In genomic region chr8:122497912-122498311, GRCm38 (mm10) we compare ENCODE assay signal across 10 mouse cellular contexts. TPM values are rescaled to one million over a fixed set of nuclear protein-coding genes. Genes with fewer than 3 reads are reported as not detected.
A peak's percentile ranks its signal among the peaks of the same experiment; 100 is the strongest.
DNase-seq lines count a peak whose midpoint lies in the region; ATAC-seq and TF ChIP-seq lines count a peak whose summit lies in the region.
"Had no signal": no experiment of that assay in that cellular context is flagged by ENCODE, and none has a peak within 500 bp of the region (broad histone marks: within the 10 kb centered on the region; RNA-seq: fewer than 3 reads in every experiment).

No protein-coding gene starts in this region.

- WGBS in lung, embryonic 14.5 days = 57% methylated on average over 17 of the region's 17 CpGs

- no peaks in the 10 kb centered on the region for H3K9me3 ChIP-seq in lung, embryonic 14.5 days (ENCODE audit: low read depth, low read length)
- H3K9me3 ChIP-seq: limb, embryonic 13.5 days had no signal

- no peak overlapping the region for H3K9ac ChIP-seq in lung, embryonic 14.5 days
- H3K9ac ChIP-seq: limb, embryonic 13.5 days had no signal

- TF ChIP-seq CTCF in gastrocnemius, adult 2 months (IDR thresholded peaks at IDR 0.05) = peak; percentile 45
- TF ChIP-seq CTCF in lung, embryonic 14.5 days (IDR thresholded peaks at IDR 0.05; ENCODE audit: low read depth) = peak; percentile 64

- H3K4me3 ChIP-seq in gastrocnemius, adult 2 months = no peak overlapping the region
- no peak overlapping the region for H3K4me3 ChIP-seq in lung, embryonic 14.5 days (ENCODE audit: low read depth, low read length)
- H3K4me3 ChIP-seq: limb, embryonic 13.5 days had no signal

- peak overlapping the region; percentile 46 for H3K27ac ChIP-seq in gastrocnemius, adult 2 months
- H3K27ac ChIP-seq in lung, embryonic 14.5 days (ENCODE audit: low read depth) = peak overlapping the region; percentile 33; the same call in 1 of the 2 replicates
- H3K27ac ChIP-seq: limb, embryonic 13.5 days had no signal

- H3K4me1 ChIP-seq in lung, embryonic 14.5 days (ENCODE audit: insufficient read depth) = no peaks in the 10 kb centered on the region

- no peaks in the 10 kb centered on the region for H3K27me3 ChIP-seq in lung, embryonic 14.5 days (ENCODE audit: insufficient read depth, low read length)
- H3K27me3 ChIP-seq: limb, embryonic 13.5 days had no signal

- intact Hi-C loops in gastrocnemius, adult 2 months (cut with DNase I) = no loop called here
- intact Hi-C loops in gastrocnemius, postnatal 14 days (cut with DNase I; ENCODE audit: low total_unique reads) = no loop called here

- peaks cover 87% of the 10 kb centered on the region for H3K36me3 ChIP-seq in lung, embryonic 14.5 days (ENCODE audit: insufficient read depth)

- no peak for DNase-seq in gastrocnemius, adult 2 months
- DNase-seq in gastrocnemius, postnatal 14 days = no peak
- no peak for DNase-seq in lung, embryonic 14.5 days
- DNase-seq in lung, postnatal 14 days = no peak
- peak; percentile 24 for DNase-seq in T-cell, adult 2 months (ENCODE audit: low spot score)
- DNase-seq in right cerebral cortex, adult 2 months (ENCODE audit: low spot score in 2 of 2) = no peak
- no peak for DNase-seq in frontal cortex, postnatal 36 days (ENCODE audit: low spot score in 2 of 2)
- DNase-seq: gastrocnemius, postnatal 25 days had no signal

- H3K4me2 ChIP-seq in lung, embryonic 14.5 days = no peak overlapping the region
- H3K4me2 ChIP-seq: limb, embryonic 13.5 days had no signal

- ATAC-seq in lung, embryonic 14.5 days (ENCODE audit: insufficient read depth) = no peak
- ATAC-seq in megakaryocyte-erythroid progenitor cell, adult 5-6 weeks (replicated peaks; ENCODE audit: low FRiP score, low TSS enrichment, poor library complexity, severe bottlenecking) = peak; percentile 51

RNA-seq across cellular contexts. Expression of gene Ctu2, which starts 22.0 kb away (rescaled TPM):
- 1 to 10 TPM; 6.9 to 7.4 TPM for total RNA-seq in gastrocnemius, adult 2 months (2021)
- total RNA-seq in gastrocnemius, postnatal 14 days (2021) = 1 to 10 TPM; 7.6 to 8.6 TPM
- polyA plus RNA-seq in lung, embryonic 14.5 days (2014; fragmentation: Nextera tagmentation; extraction: Ambion mirVana) = 45.4 and 56.2 TPM in 2 replicates
- total RNA-seq in megakaryocyte-erythroid progenitor cell, adult 5-6 weeks (2014; fragmentation: Nextera tagmentation) = 16.4 and 31.6 TPM in 2 replicates
- 14.8 and 15.7 TPM in 2 replicates for total RNA-seq in megakaryocyte-erythroid progenitor cell, adult 5-6 weeks (2017)

RNA-seq across cellular contexts. Expression of gene Rnf166, which starts 22.0 kb away (rescaled TPM):
- total RNA-seq in gastrocnemius, adult 2 months (2021) = 10 to 100 TPM; 30.4 to 32.6 TPM
- total RNA-seq in gastrocnemius, postnatal 14 days (2021) = 10 to 100 TPM; 23.9 to 28.7 TPM
- 34.7 and 37.2 TPM in 2 replicates for polyA plus RNA-seq in lung, embryonic 14.5 days (2014; fragmentation: Nextera tagmentation; extraction: Ambion mirVana)
- total RNA-seq in megakaryocyte-erythroid progenitor cell, adult 5-6 weeks (2014; fragmentation: Nextera tagmentation) = 33.2 and 37.2 TPM in 2 replicates
- total RNA-seq in megakaryocyte-erythroid progenitor cell, adult 5-6 weeks (2017) = 23.7 and 40.2 TPM in 2 replicates

RNA-seq across cellular contexts. Expression of gene Snai3, which starts 37.4 kb away (rescaled TPM):
- 10 to 100 TPM; 11.3 TPM for total RNA-seq in gastrocnemius, adult 2 months (2021)
- total RNA-seq in gastrocnemius, postnatal 14 days (2021) = 1 to 10 TPM; 3.1 to 4.1 TPM
- 0.87 and 1.3 TPM in 2 replicates for polyA plus RNA-seq in lung, embryonic 14.5 days (2014; fragmentation: Nextera tagmentation; extraction: Ambion mirVana)
- total RNA-seq in megakaryocyte-erythroid progenitor cell, adult 5-6 weeks (2014; fragmentation: Nextera tagmentation) = 2.2 TPM in 1 of 2 replicates, not detected in the other
- not detected in 2 replicates for total RNA-seq in megakaryocyte-erythroid progenitor cell, adult 5-6 weeks (2017)

RNA-seq across cellular contexts. Expression of gene Piezo1, which starts 53.2 kb away (rescaled TPM):
- total RNA-seq in gastrocnemius, adult 2 months (2021) = 10 to 100 TPM; 11.3 to 25.5 TPM
- total RNA-seq in gastrocnemius, postnatal 14 days (2021) = 10 to 100 TPM; 15.1 to 15.4 TPM
- 26.6 and 27.7 TPM in 2 replicates for polyA plus RNA-seq in lung, embryonic 14.5 days (2014; fragmentation: Nextera tagmentation; extraction: Ambion mirVana)
- total RNA-seq in megakaryocyte-erythroid progenitor cell, adult 5-6 weeks (2014; fragmentation: Nextera tagmentation) = 84.0 and 93.5 TPM in 2 replicates
- total RNA-seq in megakaryocyte-erythroid progenitor cell, adult 5-6 weeks (2017) = 31.1 and 31.5 TPM in 2 replicates

RNA-seq across cellular contexts. Expression of gene Mvd, which starts 54.7 kb away (rescaled TPM):
- 1 to 10 TPM; 5.1 to 6.4 TPM for total RNA-seq in gastrocnemius, adult 2 months (2021)
- total RNA-seq in gastrocnemius, postnatal 14 days (2021) = 1 to 10 TPM; 5.6 to 7.8 TPM
- 27.1 and 29.5 TPM in 2 replicates for polyA plus RNA-seq in lung, embryonic 14.5 days (2014; fragmentation: Nextera tagmentation; extraction: Ambion mirVana)
- 2.4 and 2.9 TPM in 2 replicates for total RNA-seq in megakaryocyte-erythroid progenitor cell, adult 5-6 weeks (2014; fragmentation: Nextera tagmentation)
- 0.14 and 1.8 TPM in 2 replicates for total RNA-seq in megakaryocyte-erythroid progenitor cell, adult 5-6 weeks (2017)
